Mouse (Mus musculus) liver, adult (tissue): ENCODE results near the gene Adamts9.

ENCODE experiments used
- GATA4 ChIP-seq: IDR thresholded peaks from 2 replicates; pipeline ENCODE4 v1.6.1; 2014; ENCODE audit warnings: mild to moderate bottlenecking, low read length; ENCODE audit not compliant: insufficient replicate concordance

Adamts9 gene

DNA sequence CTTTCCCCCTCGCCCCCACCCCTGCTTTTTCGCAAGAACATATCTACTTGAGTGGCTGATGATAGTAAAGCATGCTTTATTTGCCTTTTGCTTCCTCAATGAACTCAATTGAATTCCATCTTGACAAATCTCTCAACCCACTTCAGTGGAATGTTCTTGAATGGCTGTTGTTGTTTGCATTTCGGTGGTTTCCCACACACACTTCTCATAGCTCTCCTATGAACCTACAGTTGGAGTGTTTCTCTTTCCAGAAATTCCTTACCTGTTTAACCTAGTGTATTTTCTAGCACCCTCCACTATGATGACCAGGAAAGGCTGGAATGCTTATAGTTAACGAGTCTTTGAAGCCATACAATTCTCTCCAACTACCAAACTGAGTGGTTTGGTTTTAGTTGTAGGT is 88.4 kb downstream of the Adamts9 start:
- TF ChIP-seq GATA4, result no peak

DNA sequence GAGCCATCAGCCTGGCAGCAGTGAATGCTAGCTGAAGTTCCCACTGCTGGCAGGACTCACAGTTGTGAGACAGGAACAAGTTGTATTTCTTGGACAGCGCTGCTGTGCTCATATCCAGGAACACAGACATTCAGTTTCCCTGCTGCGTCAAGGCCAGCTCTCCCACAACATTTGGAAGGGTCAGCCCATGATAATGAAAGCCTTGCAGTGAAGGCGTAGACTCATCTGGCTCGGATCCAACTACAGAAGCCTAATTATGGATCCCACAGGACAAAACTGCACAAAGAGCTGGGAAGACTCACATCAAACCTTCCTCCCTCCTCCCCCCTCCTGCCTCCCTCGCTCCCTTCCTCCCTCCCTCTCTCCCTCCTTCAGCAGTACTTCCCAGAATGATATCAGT is 93.0 kb downstream of the Adamts9 start:
- TF ChIP-seq GATA4, result no peak; the same call in 1 of the 2 replicates

DNA sequence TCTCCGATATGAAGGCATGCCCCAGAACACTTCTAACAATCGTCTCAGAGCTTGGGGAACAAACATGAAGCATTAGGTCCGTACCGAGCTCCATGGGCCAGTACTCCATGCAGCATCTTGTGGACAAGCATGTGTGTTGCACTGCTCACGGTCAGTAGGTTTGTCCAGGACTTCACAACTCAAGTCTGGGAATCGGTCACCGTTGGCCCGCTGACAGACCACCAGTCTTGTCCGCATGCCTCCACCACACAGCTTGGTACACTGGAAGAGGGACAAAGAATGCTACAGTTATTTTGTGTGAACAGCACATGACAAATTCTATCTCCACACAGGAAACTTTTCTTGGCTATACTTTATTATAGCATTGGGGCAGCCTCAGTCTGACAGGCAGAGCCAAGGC is 94.1 kb downstream of the Adamts9 start:
- no peak for TF ChIP-seq GATA4

DNA sequence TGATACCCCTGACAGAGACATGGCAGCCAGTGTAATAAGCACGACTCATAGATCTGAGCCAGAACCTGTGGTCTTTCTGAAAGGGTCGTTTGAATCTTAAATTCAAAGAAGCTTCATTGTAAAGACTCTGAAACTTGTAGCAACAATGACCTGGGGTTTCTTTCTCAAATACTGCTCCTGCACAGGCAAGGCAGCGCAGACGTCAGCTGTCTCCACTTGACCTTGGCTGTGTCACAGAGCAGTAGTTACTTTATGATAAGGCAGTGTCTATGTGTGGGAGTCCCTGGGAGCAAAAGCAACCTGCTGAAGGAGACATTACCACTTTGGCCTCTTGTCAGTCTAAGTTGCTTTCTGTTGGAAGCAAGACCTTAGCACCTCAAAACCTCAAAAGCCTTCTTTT is 96.7 kb downstream of the Adamts9 start:
- no peak for TF ChIP-seq GATA4

DNA sequence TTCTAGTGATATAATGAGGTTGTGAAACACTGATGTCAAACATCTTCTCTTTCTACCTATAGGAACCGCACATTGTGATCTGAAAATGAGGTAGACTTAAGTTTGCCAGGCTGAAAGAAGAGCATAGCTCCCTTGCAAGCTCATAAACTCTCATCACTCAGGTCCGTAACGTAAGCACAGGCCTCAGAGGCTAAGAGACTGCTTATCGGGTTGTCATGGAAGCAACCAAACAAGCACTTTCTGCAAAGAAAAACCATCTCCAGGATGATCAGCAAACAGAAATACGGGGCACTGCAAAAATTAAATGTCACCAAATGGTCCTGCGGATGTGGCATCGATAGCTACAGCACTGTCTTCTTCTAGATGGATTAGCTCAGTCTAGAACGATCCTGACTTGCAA is 97.4 kb downstream of the Adamts9 start:
- TF ChIP-seq GATA4, result no peak

DNA sequence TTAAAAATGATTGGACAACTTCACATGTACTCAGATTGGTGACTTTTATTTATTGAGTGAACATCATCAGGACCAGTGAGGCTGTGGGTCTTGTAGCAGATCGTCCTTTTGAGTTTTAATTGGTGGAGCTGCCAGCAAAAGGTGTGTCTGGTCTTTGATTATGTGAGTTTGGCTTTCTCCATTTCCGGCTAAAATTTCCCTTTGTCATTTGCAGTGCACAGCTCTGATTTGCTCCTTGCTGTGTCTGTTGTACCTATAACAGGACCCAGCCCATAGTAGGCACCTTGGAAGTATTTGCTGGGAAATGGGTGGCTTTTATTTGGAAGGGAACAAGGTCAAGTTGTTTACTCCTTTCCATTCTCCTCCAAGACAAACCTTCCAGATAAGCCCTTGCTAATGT is 99.8 kb downstream of the Adamts9 start:
- no peak for TF ChIP-seq GATA4

DNA sequence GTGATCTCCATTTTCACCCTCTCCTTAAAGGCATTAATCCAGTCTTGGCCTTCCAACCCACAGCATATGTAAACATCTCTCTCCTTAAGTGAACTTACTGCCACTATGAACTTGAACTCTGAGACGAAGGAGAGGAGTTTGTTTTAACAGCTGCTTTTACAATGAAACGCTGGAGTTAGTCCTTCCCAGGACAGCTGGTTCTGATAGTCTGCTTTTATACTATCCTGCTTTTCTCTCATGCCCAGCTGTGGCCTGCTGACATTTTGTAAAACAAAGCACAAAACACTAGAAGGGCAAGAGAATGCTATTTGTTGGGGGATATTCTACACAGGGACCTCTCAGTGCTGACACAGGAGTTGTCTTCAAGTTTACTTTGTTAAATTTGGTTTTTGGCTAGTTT is 101.3 kb downstream of the Adamts9 start:
- no peak for TF ChIP-seq GATA4

DNA sequence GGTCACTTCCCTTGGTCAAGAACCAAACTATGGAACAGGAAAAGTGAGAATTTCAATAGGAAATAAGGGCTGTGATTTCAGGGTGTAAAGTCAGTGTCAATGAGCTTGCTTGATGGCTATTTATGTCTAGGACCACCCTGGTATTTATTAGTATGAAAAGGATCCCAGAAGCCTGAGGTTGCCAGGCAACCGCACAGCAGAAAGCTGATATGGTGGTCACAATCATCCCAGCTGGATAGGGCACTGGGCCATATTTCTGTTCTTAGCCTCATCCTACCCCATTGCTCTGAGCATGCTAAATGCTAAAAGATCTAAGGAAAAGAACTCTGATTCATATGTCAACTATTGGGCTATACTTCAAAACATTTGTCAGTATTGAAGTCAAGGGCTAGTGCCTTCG is 112.2 kb downstream of the Adamts9 start:
- no peak for TF ChIP-seq GATA4

DNA sequence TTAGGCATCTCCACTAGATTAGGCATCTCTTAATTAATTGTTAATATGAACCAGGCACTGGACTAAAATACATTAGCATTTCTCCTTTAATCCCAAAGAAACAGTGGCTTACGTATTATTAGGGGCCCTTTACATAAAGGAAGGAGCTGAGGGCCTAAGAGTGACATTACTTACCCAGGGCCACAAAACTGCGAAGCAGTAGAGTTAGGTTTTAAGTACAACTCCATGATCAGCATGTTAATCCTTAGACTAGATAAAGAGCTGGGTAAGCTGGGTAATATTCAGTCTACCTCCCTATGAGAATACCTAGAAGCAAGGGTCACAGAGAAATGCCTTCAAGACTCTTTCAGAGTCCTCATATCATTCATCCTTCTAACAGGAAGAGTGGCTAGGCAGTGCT is 114.1 kb downstream of the Adamts9 start:
- TF ChIP-seq GATA4, result no peak

DNA sequence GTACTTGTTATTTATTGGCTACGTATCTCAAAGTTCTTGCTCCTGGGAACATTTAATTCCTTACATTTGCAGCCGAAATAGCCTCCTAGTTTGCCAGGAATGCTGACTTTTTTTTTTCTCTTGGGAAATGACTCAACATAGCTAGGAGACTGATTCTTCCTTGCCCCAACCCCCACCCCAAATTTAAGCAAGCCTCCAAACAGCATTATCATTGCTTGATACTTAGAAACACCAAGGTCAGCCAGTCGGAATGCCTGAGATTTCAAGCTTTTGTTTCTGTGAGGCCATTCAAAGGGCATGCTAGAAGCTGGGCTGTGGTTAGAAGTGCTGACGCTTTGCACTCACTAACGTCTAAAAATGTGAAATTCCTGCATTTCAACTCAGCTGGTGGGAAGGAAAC is 115.9 kb downstream of the Adamts9 start:
- no peak; the same call in 1 of the 2 replicates for TF ChIP-seq GATA4

DNA sequence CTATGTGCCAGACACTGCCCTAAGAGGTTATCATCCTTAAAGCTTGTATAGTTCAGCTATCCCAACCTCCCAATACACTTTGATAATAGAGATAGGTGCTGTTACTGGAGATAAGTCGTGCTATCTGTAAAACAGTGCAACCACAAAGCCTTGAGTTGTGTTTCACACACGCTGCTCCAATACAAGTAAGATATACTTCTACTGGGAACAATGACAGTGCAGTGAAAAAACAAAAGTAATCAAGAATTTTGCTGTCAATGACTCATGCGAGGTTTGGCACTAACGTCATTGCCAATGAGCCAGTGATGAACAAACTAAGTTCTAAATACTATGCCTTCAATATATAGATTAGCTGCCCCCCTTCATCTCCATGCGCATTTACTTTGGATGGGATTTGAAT is 116.7 kb downstream of the Adamts9 start:
- no peak for TF ChIP-seq GATA4

DNA sequence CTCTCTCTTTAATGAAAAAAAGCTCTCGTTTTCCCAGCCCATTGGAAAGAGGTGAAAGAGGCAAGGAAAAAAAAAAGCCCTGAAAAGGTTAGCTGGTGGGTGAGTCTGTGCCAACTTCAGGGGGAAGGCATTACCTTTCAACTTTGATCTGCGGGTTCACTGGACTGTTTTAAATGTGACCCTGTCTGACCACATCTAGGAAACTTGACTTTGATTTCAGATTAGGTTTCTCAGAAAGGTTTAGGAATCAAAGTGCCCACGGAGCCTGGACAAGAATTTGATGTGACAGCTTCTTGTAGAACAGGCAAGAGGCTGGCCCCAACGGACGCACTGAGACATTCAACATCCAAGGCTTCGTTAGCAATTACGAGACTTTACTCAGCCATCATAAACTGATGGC is 119.3 kb downstream of the Adamts9 start:
- no peak for TF ChIP-seq GATA4

DNA sequence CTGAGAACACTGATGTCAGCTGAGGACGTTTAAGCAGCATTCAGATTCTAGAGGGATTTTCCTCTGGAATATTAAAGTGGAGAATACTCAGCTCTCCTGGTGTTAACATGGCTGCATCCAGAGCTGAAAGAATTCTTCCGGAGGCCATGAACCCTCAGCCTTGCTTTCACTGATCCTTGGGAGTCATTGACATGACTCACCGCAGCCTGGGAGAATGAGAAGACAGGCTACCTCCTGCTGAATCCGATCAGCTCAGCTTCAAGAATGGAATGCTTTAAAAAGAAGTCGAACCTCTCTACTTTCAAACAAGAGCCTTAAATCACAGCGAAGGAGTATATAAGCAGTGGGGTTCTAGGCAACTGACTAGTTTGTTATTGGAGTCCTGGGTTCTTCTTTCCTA is 121.3 kb downstream of the Adamts9 start:
- no peak for TF ChIP-seq GATA4

DNA sequence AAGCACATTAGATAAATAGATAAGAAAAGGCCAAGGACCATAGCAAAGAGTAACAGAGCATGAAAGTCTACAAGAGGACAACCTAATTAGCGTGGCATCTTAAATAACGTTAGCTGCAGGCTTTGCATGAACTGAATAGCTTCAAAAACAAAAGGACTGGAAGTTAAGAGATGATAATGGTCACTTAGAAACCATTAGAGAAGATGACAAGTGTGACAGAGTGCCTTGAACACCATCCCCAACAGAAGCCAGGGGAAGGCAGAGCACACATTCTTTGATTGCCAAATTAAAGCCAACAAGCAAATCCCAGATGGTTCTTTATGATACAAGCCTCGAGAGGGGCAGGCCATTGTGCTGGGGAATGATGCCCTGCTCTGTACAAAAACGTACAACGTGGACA is 121.7 kb downstream of the Adamts9 start:
- TF ChIP-seq GATA4, result no peak

DNA sequence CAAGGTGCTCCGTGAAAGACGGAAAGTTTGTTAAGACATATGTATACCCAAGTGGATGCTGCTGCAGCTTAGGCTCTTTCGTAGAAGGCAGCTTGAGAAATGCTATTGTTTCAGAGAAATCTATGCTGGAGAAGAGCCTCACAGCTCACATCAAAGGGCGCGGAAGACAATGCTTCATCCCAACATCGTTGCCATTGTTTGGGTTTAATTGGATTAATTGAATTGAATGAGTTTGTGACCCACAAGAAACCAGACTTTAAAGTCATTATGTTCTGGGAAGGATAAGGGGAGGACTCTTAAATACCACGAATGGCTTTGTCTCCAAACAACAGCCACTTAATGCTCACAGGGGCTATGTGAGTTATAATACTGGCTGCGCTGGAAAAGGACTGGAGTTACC is 125.6 kb downstream of the Adamts9 start:
- no peak for TF ChIP-seq GATA4

DNA sequence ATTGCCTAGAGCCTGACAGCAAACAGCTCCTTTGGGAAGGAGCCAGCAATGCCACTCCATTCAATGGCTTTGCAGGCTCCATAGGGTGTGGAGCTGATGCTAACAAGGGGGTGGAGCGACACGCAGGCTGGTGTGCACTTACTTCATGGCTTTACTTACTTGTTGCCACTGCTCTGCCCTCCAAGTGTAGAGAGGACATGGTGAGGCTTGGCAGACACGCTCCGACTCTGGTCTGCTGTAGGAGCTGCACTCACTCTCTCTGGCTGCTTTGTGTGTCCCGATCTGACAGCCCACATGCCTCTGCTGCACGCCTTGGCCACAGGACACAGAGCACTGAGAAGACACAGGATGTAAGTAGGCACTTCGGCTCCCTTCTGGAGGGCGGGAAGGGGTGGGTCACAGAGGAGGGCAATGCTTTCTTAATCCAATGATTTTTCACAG is 127.0 kb downstream of the Adamts9 start, which contains the start of gene A730049H05Rik:
Gene A730049H05Rik, plus strand, starts transcription at position 168 of the 441 bp plus-strand sequence.
- no peak for TF ChIP-seq GATA4

DNA sequence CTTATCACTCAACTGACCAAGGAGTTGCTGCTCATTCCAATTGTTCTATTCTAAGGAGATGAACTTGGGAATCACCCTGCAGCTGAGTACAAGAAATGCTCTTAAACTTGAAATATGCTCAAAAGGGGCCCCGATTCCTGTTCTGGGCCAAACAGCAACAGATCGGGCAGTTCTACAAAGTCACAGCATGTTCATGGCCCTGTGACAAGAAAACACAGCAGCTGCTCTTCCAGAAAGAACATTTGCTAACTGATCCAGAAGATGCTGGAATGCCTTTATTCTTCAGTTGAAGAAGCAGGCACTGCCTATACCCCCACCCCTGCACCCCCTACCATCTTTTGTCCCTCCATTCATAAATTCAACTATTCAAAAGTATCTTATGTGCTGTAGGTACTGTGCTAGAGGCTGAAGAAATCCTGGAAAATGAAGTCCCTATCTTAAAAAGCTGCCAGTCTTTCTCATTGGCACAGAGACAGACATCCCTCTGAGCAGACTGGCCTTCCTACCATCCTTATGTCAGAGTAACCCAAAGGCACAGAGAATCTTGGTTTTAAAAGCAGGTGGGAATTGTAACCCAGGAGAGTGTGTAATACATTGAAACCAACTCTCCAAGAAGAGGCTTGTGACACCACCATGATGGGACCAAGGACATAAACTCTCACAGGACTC is 130.5 kb downstream of the Adamts9 start:
- no peak for TF ChIP-seq GATA4
